Mouse (Mus musculus): Measurements from ENCODE around the gene Lef1. TPM values are rescaled to one million over a fixed set of nuclear protein-coding genes. Genes with fewer than 3 reads are reported as not detected.
A peak's percentile ranks its signal among the peaks of the same experiment; 100 is the strongest.

Gene Lef1
- polyA plus RNA-seq, 1 experiment from 2014 or later = 61.3 TPM

DNA sequence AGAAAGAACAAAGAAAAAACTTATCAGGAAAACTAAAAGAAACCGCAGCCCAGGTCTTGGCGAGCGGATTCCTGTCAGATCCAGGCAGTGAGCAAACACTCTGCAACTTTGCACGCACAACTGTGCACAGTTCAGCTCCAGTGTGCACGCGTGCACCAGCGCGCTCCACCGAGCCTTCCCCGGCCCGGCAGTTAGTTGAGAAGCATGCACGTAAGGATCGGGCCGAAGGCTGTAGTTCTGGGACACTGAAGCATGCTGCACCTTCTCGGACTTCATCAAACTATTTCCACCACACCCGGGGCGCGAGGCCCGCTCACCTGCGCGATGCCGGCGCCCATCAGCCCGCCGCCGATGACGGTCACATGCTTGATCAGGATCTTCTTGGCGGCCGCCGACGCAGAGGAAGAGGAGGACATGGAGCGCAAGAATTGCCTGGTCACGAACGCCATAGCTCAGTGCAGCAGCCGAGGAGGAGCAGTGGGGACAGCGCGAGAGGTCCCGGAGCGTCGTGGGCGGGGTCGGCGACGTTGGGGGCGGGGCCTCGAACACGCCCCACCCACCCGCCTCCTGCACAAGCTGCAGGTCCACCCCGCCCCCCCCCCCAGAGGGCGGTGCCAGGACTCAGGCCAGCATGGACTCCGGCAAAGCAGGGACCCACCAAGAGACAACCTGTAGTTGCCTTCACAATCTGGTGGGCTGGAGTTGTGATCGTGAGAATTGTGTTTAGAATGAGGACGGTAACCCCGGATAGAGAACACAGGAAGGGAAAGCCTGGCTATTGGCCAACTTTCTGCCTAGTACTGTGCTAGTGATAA lies 161.5 kb downstream of the Lef1 start, which contains the start of gene Hadh:
Gene Hadh (minus strand): TSS at position 543 of the 815 bp plus-strand sequence.
- no peaks in the 10 kb centered on the region for H3K9me3 ChIP-seq
- no peaks in the 10 kb centered on the region for H3K27me3 ChIP-seq (replicated peaks; ENCODE audit: low read depth, poor library complexity, severe bottlenecking)
- DNase-seq (ENCODE audit: low spot score) = peak; percentile 95
- peak within 1 kb of the TSS; percentile 87 for H3K27ac ChIP-seq (replicated peaks)
- WGBS = under 1% methylated on average over 53 of the region's 54 CpGs
- peaks cover 9% of the 10 kb centered on the region for H3K36me3 ChIP-seq (replicated peaks)
- peaks cover 29% of the 10 kb centered on the region for H3K4me1 ChIP-seq
- peak within 1 kb of the TSS; percentile 84 for H3K4me3 ChIP-seq

DNA sequence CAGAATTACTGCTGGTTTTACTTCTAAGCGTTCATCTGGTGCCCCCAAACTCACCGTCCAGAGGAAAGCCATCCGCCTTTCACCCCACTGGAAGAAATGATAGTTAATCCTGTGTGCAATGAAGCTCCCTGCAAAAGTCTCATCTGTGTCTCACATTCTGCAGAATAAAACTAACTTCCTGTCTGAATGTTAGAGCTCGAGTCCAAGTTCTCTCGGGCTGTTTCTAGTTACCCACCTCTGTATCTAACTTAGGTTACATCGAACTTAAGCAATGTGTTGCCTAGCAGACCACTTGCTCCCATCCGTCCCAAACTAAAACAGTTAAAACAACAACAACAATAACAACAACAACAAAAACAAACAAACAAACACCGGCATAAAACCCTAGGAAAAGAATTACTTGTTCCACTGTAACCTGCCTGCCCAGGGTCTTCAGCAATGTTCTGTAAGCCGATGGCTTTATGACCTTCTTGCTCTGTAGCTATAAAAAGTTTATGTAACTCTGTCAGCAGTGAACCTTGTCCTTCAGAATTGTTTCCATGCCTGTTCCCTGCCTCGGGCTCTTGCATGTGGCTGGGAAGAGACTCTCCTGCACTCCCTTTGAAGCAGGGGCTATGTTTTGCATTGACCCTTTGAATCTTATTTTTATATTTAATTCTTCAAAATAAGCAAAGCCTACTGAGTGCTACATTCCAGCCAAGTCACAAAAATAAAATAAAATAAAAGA lies 162.3 kb downstream of the Lef1 start:
- DNase-seq (ENCODE audit: low spot score) = no peak
- peak overlapping the region; percentile 87 for H3K27ac ChIP-seq (replicated peaks)

More for the DNA sequence above, 162.3 kb downstream of the Lef1 start:
- Histone ChIP-seq H3K4me3 (peak overlapping the region; percentile 84), H3K36me3 (replicated peaks) (peaks cover 2% of the 10 kb centered on the region; the same call in 1 of the 2 replicates), H3K9me3 (no peaks in the 10 kb centered on the region), H3K27me3 (replicated peaks; ENCODE audit: low read depth, poor library complexity, severe bottlenecking) (no peaks in the 10 kb centered on the region), H3K4me1 (peaks cover 29% of the 10 kb centered on the region)
- 47% methylated on average over 10 of the region's 10 CpGs for WGBS

Other genes starting within 250 kb of the Lef1 start
- 97.1 and 101 TPM in 2 replicates for gene Hadh, start 161.6 kb downstream of the Lef1 start, polyA plus RNA-seq (2016; fragmentation: Nextera tagmentation; extraction: Ambion mirVana)
- gene Cyp2u1, start 192.8 kb downstream of the Lef1 start, polyA plus RNA-seq (2016; fragmentation: Nextera tagmentation; extraction: Ambion mirVana) = 0.69 and 1.5 TPM in 2 replicates